Mouse (Mus musculus) kidney, embryonic 16.5 days (tissue): ENCODE data around the gene Ccdc12. TPM values are rescaled to one million over a fixed set of nuclear protein-coding genes. Genes with fewer than 3 reads are reported as not detected.

Source experiments
- ATAC-seq: fragments of 200-750 bp; cut with Nextera tagmentation; 2 replicates; pipeline ENCODE4 v1.8.0; 2017; ENCODE audit warnings: moderate TSS enrichment; ENCODE audit not compliant: low FRiP score, low TSS enrichment
- H3K27ac ChIP-seq: fragments of 300-500 bp; sonication (generic); 2 replicates; pipeline ENCODE4 v1.5.1; 2014; ENCODE audit warnings: low read length
- H3K27me3 ChIP-seq: fragments of 300-500 bp; sonication (generic); 2 replicates; pipeline ENCODE4 v1.6.1; 2014; ENCODE audit warnings: low read length, control low read depth, mixed read lengths; ENCODE audit not compliant: insufficient read depth
- H3K36me3 ChIP-seq: fragments of 300-500 bp; sonication (generic); 2 replicates; pipeline ENCODE4 v1.6.1; 2014; ENCODE audit warnings: low read length, control low read depth, mixed read lengths; ENCODE audit not compliant: insufficient read depth
- H3K4me1 ChIP-seq: fragments of 300-500 bp; sonication (generic); 2 replicates; pipeline ENCODE4 v1.6.1; 2014; ENCODE audit warnings: low read length, control low read depth, mixed read lengths; ENCODE audit not compliant: insufficient read depth
- H3K4me2 ChIP-seq: fragments of 300-500 bp; sonication (generic); replicated peaks from 2 replicates; pipeline ENCODE4 v1.6.1; 2014; ENCODE audit warnings: low read depth, low read length
- H3K4me3 ChIP-seq: fragments of 300-500 bp; sonication (generic); 2 replicates; pipeline ENCODE4 v1.5.1; 2014; ENCODE audit warnings: mild to moderate bottlenecking, low read length
- H3K9ac ChIP-seq: fragments of 300-500 bp; sonication (generic); replicated peaks from 2 replicates; pipeline ENCODE4 v1.6.1; 2014; ENCODE audit warnings: low read length
- H3K9me3 ChIP-seq: fragments of 300-500 bp; sonication (generic); 2 replicates; pipeline ENCODE4 v1.6.1; 2016; ENCODE audit warnings: low read length, control low read depth
- WGBS: fragments of 180-500 bp; shearing (Covaris S2); extraction: QIAGEN DNeasy Blood & Tissue Kit; methylation state at CpG from one replicate; pipeline ENCODE4 v1.1.7; 2014; 5-methylcytosine and 5-hydroxymethylcytosine counted together
- polyA plus RNA-seq: library from polyadenylated mRNA; unstranded; fragments of >200 nt; fragmentation: Nextera tagmentation; extraction: Ambion mirVana; gene quantifications from 2 replicates; pipeline ENCODE4 v1.2.1, GENCODE M21; 2015

The Ccdc12 gene
- polyA plus RNA-seq, 1 experiment from 2014 or later = 155 TPM

- Histone ChIP-seq H3K4me1 (peaks cover 47% of the 10 kb centered on the region), H3K36me3 (peaks cover 6% of the 10 kb centered on the region; the same call in 1 of the 2 replicates), H3K4me3 (peak within 1 kb of the TSS; percentile 72), H3K4me2 (peak within 1 kb of the TSS; percentile 85), H3K27me3 (no peaks in the 10 kb centered on the region; the same call in none of the 2 replicates), H3K27ac (peak within 1 kb of the TSS; percentile 85), H3K9me3 (no peaks in the 10 kb centered on the region), H3K9ac (peak within 1 kb of the TSS; percentile 83)
- 2% methylated on average over 17 of the region's 17 CpGs for WGBS
- ATAC-seq = no peak
Observed at GRCm38 (mm10) chr9:110741711-110742294, 85.5 kb downstream of the Ccdc12 start, which contains the start of gene Myl3. Gene Myl3, plus strand, starts transcription at chr9:110741861.

DNA sequence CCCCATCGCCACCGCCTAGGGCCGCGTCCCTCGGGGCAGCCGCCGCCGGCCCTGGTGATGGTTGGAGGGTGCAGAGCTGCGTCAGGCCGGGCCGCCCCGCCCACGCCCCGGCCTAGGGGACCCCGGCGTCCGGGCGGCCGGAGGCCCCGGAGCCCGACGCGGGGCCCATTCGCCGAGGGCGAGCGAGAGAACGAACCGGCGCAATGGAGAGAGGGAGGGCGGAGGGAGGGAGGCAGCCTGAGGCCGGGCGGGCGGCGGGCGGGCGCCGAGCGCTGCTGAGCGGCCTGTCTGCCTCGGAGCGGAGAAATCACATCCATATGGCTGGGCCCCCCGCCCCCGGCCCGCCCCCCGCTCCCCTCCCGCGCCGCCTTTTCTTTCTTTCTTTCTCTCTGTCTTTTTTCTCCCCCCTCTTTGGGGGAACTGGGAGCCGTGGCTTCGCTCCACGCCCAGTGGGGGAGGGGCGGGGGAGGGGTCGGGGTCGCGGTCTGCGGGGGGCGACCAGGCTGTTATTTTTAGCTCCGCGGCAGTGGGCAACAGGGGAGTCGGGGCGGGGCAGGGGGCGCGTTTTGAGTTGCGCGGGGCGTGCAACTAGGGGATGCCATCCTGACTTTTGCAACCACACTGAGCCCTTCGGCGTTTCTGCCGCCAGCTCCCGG is 86.1 kb downstream of the Ccdc12 start:
- Histone ChIP-seq H3K9ac (peak overlapping the region; percentile 83), H3K4me3 (peak overlapping the region; percentile 72), H3K4me1 (peaks cover 47% of the 10 kb centered on the region), H3K27ac (peak overlapping the region; percentile 85), H3K9me3 (no peaks in the 10 kb centered on the region), H3K27me3 (no peaks in the 10 kb centered on the region; the same call in none of the 2 replicates), H3K36me3 (peaks cover 6% of the 10 kb centered on the region; the same call in 1 of the 2 replicates), H3K4me2 (peak overlapping the region; percentile 85)
- WGBS = 1% methylated on average over 51 of the region's 71 CpGs
- ATAC-seq = peak; percentile 37; the same call in 1 of the 2 replicates

- H3K9ac ChIP-seq = peak overlapping the region; percentile 83
- H3K4me3 ChIP-seq = peak overlapping the region; percentile 72
- peak overlapping the region; percentile 85 for H3K4me2 ChIP-seq
- no peaks in the 10 kb centered on the region; the same call in none of the 2 replicates for H3K27me3 ChIP-seq
- H3K9me3 ChIP-seq = no peaks in the 10 kb centered on the region
- WGBS = under 1% methylated on average over 40 of the region's 49 CpGs
- peaks cover 6% of the 10 kb centered on the region; the same call in 1 of the 2 replicates for H3K36me3 ChIP-seq
- ATAC-seq = peak; percentile 7; the same call in 1 of the 2 replicates
- peaks cover 49% of the 10 kb centered on the region for H3K4me1 ChIP-seq
- peak overlapping the region; percentile 85 for H3K27ac ChIP-seq
Observed at GRCm38 (mm10) chr9:110742951-110743455, 86.7 kb downstream of the Ccdc12 start.

- Histone ChIP-seq H3K27ac (peak overlapping the region; percentile 85), H3K36me3 (no peaks in the 10 kb centered on the region; the same call in 1 of the 2 replicates), H3K9ac (peak overlapping the region; percentile 83), H3K9me3 (no peaks in the 10 kb centered on the region), H3K4me2 (peak overlapping the region; percentile 85), H3K27me3 (no peaks in the 10 kb centered on the region; the same call in none of the 2 replicates), H3K4me1 (peaks cover 49% of the 10 kb centered on the region), H3K4me3 (peak overlapping the region; percentile 72)
- peak; percentile 16; the same call in 1 of the 2 replicates for ATAC-seq
- WGBS = 5% methylated on average over 47 of the region's 63 CpGs
Observed at GRCm38 (mm10) chr9:110743456-110744323, 87.4 kb downstream of the Ccdc12 start.

- Histone ChIP-seq H3K4me1 (peaks cover 61% of the 10 kb centered on the region), H3K4me3 (peak overlapping the region; percentile 10; the same call in 1 of the 2 replicates), H3K27me3 (no peaks in the 10 kb centered on the region; the same call in none of the 2 replicates), H3K9ac (peak overlapping the region; percentile 42; the same call in 1 of the 2 replicates), H3K27ac (peak overlapping the region; percentile 87), H3K9me3 (no peaks in the 10 kb centered on the region), H3K4me2 (peak overlapping the region; percentile 85; the same call in 1 of the 2 replicates), H3K36me3 (no peaks in the 10 kb centered on the region)
- ATAC-seq = peak; percentile 59
- 22% methylated on average over 5 of the region's 5 CpGs for WGBS
Observed at GRCm38 (mm10) chr9:110745752-110746151, 89.4 kb downstream of the Ccdc12 start.

DNA sequence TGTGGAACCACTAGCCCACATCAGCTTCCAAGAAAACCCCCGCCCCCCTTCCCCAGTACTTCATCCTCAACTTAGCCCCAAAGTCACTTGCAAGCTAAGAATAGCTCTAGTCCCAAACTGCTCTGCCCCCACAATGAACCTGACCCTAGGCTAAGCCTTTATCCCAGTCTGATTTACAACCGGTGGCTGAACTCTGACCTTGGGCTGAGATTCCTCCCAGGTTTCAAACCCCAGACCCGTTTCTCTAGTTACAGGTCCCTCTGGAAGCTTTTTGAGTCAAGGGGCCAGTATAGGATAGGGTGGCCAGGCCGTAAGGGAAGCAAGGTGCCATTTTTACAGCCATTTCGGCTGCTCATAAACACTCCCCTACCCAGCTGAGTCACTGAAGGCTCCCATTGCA is 89.9 kb downstream of the Ccdc12 start:
- Histone ChIP-seq H3K27me3 (no peaks in the 10 kb centered on the region; the same call in none of the 2 replicates), H3K4me1 (peaks cover 62% of the 10 kb centered on the region), H3K9ac (peak overlapping the region; percentile 42), H3K9me3 (no peaks in the 10 kb centered on the region), H3K27ac (peak overlapping the region; percentile 87), H3K36me3 (no peaks in the 10 kb centered on the region), H3K4me3 (peak overlapping the region; percentile 14; the same call in 1 of the 2 replicates), H3K4me2 (peak overlapping the region; percentile 36)
- ATAC-seq = no peak
- WGBS = 19% methylated on average over 5 of the region's 5 CpGs

GRCm38 (mm10) chr9:110746961-110747360 is 90.7 kb downstream of the Ccdc12 start, which contains the start of gene Pth1r:
Gene Pth1r, minus strand, starts transcription at chr9:110747145.
- ATAC-seq = no peak
- 49% methylated on average over 7 of the region's 7 CpGs for WGBS
- H3K27me3 ChIP-seq = no peaks in the 10 kb centered on the region; the same call in 1 of the 2 replicates
- peak within 1 kb of the TSS; percentile 36 for H3K4me2 ChIP-seq
- peak within 1 kb of the TSS; percentile 87 for H3K27ac ChIP-seq
- H3K4me3 ChIP-seq = peak within 1 kb of the TSS; percentile 14; the same call in 1 of the 2 replicates
- peaks cover 61% of the 10 kb centered on the region for H3K4me1 ChIP-seq
- no peaks in the 10 kb centered on the region for H3K36me3 ChIP-seq
- H3K9me3 ChIP-seq = no peaks in the 10 kb centered on the region
- H3K9ac ChIP-seq = peak within 1 kb of the TSS; percentile 42

GRCm38 (mm10) chr9:110748451-110748850 is 92.1 kb downstream of the Ccdc12 start:
- H3K36me3 ChIP-seq = no peaks in the 10 kb centered on the region
- no peak overlapping the region for H3K4me2 ChIP-seq
- H3K27ac ChIP-seq = peak overlapping the region; percentile 87
- no peaks in the 10 kb centered on the region; the same call in 1 of the 2 replicates for H3K27me3 ChIP-seq
- peak; percentile 58 for ATAC-seq
- 0 out of 2 replicates have a peak overlapping the region, but pooled peaks have one; percentile 19 for H3K9ac ChIP-seq
- H3K9me3 ChIP-seq = no peaks in the 10 kb centered on the region
- H3K4me1 ChIP-seq = peaks cover 66% of the 10 kb centered on the region
- 57% methylated on average over 2 of the region's 2 CpGs for WGBS
- H3K4me3 ChIP-seq = no peak overlapping the region
